Mouse (Mus musculus): ENCODE results near the gene Usp18.

Usp18 gene

GRCm38 (mm10) chr6:121303466-121304220 is 57.9 kb downstream of the Usp18 start:
- no peak for DNase-seq (ENCODE audit: low spot score in 2 of 2)

GRCm38 (mm10) chr6:121304630-121305029 is 58.9 kb downstream of the Usp18 start:
- DNase-seq (ENCODE audit: low spot score in 2 of 2) = no peak

- DNase-seq (ENCODE audit: low spot score in 2 of 2) = no peak
These were observed 59.9 kb downstream of the Usp18 start for GRCm38 (mm10) chr6:121305571-121305970.

DNA sequence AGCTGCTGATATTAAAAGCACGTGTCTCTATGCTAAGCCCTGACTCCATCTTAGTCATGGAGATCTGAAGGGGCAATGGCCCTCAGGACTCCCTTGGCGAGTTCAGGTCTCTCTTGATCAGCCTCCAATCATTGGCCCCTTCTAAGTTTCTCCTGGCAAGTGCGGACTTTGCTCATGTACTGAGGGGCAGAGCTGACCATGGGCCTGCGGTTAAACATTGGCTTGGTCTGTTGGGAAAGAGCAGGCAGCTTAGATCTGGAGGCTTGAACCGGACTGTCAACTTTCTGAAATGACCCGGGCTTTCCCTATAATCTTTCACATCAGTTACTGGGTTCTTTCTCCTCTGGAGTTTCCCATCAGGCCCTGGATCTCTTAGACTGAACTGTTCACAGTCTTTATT is 65.3 kb downstream of the Usp18 start:
- no peak for DNase-seq (ENCODE audit: low spot score in 2 of 2)

DNA sequence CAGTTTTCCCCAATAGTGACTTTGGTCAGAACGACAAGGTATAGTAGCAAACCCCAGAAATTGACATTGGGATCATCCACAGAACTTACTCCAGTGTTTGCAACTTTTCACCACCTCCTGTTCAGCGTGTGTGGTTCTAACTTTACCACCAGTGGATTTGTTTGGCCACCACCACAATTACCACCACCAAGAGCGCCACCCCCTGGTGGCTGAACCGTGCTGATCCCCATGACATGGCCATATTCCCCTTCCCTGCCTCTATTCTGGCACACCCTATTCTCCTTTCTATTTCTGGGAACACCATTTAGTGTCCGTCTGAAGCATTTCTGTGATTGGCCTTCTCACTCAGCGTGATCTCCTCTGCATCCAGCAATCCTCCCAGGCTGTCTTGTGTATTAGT is 73.4 kb downstream of the Usp18 start:
- DNase-seq (ENCODE audit: low spot score in 2 of 2) = no peak

Measured in frontal cortex, postnatal 10 days (tissue).